Mouse (Mus musculus): ENCODE results near the gene Adamts9.

Adamts9 gene

GRCm38 (mm10) chr6:92860285-92860912, 82.9 kb downstream of the Adamts9 start:
- peak; percentile 17 for DNase-seq (ENCODE audit: low read depth, low spot score)

GRCm38 (mm10) chr6:92858721-92859510, 84.4 kb downstream of the Adamts9 start:
- DNase-seq (ENCODE audit: low read depth, low spot score) = no peak

GRCm38 (mm10) chr6:92857761-92858160, 85.5 kb downstream of the Adamts9 start:
- DNase-seq (ENCODE audit: low read depth, low spot score) = no peak

- DNase-seq (ENCODE audit: low read depth, low spot score) = no peak
Observed at GRCm38 (mm10) chr6:92854873-92855272, 88.4 kb downstream of the Adamts9 start.

GRCm38 (mm10) chr6:92850250-92850649, 93.0 kb downstream of the Adamts9 start:
- no peak for DNase-seq (ENCODE audit: low read depth, low spot score)

GRCm38 (mm10) chr6:92849208-92849607, 94.1 kb downstream of the Adamts9 start:
- no peak for DNase-seq (ENCODE audit: low read depth, low spot score)

GRCm38 (mm10) chr6:92846614-92847013, 96.7 kb downstream of the Adamts9 start:
- no peak for DNase-seq (ENCODE audit: low read depth, low spot score)

- DNase-seq (ENCODE audit: low read depth, low spot score) = no peak
Observed at GRCm38 (mm10) chr6:92845898-92846297, 97.4 kb downstream of the Adamts9 start.

GRCm38 (mm10) chr6:92843474-92843873, 99.8 kb downstream of the Adamts9 start:
- DNase-seq (ENCODE audit: low read depth, low spot score) = no peak

- peak; percentile 20 for DNase-seq (ENCODE audit: low read depth, low spot score)
Observed at GRCm38 (mm10) chr6:92842000-92842399, 101.3 kb downstream of the Adamts9 start.

GRCm38 (mm10) chr6:92831106-92831505, 112.2 kb downstream of the Adamts9 start:
- DNase-seq (ENCODE audit: low read depth, low spot score) = no peak

- DNase-seq (ENCODE audit: low read depth, low spot score) = no peak
Observed at GRCm38 (mm10) chr6:92829148-92829547, 114.1 kb downstream of the Adamts9 start.

- no peak for DNase-seq (ENCODE audit: low read depth, low spot score)
Observed at GRCm38 (mm10) chr6:92827360-92827759, 115.9 kb downstream of the Adamts9 start.

GRCm38 (mm10) chr6:92826561-92826960, 116.7 kb downstream of the Adamts9 start:
- DNase-seq (ENCODE audit: low read depth, low spot score) = no peak

GRCm38 (mm10) chr6:92823991-92824390, 119.3 kb downstream of the Adamts9 start:
- DNase-seq (ENCODE audit: low read depth, low spot score) = no peak

GRCm38 (mm10) chr6:92822006-92822405, 121.3 kb downstream of the Adamts9 start:
- DNase-seq (ENCODE audit: low read depth, low spot score) = no peak

GRCm38 (mm10) chr6:92821606-92822005, 121.7 kb downstream of the Adamts9 start:
- no peak for DNase-seq (ENCODE audit: low read depth, low spot score)

GRCm38 (mm10) chr6:92817661-92818060, 125.6 kb downstream of the Adamts9 start:
- DNase-seq (ENCODE audit: low read depth, low spot score) = no peak

GRCm38 (mm10) chr6:92816311-92816751, 127.0 kb downstream of the Adamts9 start, which contains the start of gene A730049H05Rik:
Gene A730049H05Rik (plus strand): TSS chr6:92816478.
- no peak for DNase-seq (ENCODE audit: low read depth, low spot score)

- no peak for DNase-seq (ENCODE audit: low read depth, low spot score)
Observed at GRCm38 (mm10) chr6:92812702-92813370, 130.5 kb downstream of the Adamts9 start.

GRCm38 (mm10) chr6:92811566-92811965, 131.7 kb downstream of the Adamts9 start:
- DNase-seq (ENCODE audit: low read depth, low spot score) = no peak

- no peak for DNase-seq (ENCODE audit: low read depth, low spot score)
Observed at GRCm38 (mm10) chr6:92810628-92811027, 132.7 kb downstream of the Adamts9 start.
